Mouse (Mus musculus) liver, postnatal 0 days (tissue): ENCODE data around the gene Pxmp4. TPM values are rescaled to one million over a fixed set of nuclear protein-coding genes. Genes with fewer than 3 reads are reported as not detected.

Experiments used
- ATAC-seq: fragments of 200-750 bp; cut with Nextera tagmentation; 2 replicates; pipeline ENCODE4 v1.8.0; 2017; ENCODE audit warnings: mild to moderate bottlenecking, moderate library complexity
- DNase-seq: peaks from one replicate; pipeline ENCODE4 v3.0.0-alpha.2; 2016
- H3K27ac ChIP-seq: fragments of 300-500 bp; sonication (generic); 2 replicates; pipeline ENCODE4 v1.5.1; 2014; ENCODE audit warnings: antibody characterized with exemption, moderate library complexity, mild to moderate bottlenecking, low read depth
- H3K27me3 ChIP-seq: fragments of 300-500 bp; sonication (generic); 2 replicates; pipeline ENCODE4 v1.6.1; 2014; ENCODE audit warnings: low read length, control low read depth, mixed read lengths; ENCODE audit not compliant: insufficient read depth
- H3K36me3 ChIP-seq: fragments of 300-500 bp; sonication (generic); replicated peaks from 2 replicates; pipeline ENCODE4 v1.6.1; 2014; ENCODE audit warnings: mild to moderate bottlenecking, control low read depth, low read length, moderate library complexity, mixed read lengths; ENCODE audit not compliant: insufficient read depth
- H3K4me1 ChIP-seq: fragments of 300-500 bp; sonication (generic); 2 replicates; pipeline ENCODE4 v1.6.1; 2014; ENCODE audit warnings: antibody characterized with exemption, mild to moderate bottlenecking, control low read depth; ENCODE audit not compliant: insufficient read depth
- H3K4me2 ChIP-seq: fragments of 300-500 bp; sonication (generic); 2 replicates; pipeline ENCODE4 v1.6.1; 2014; ENCODE audit warnings: low read depth, mild to moderate bottlenecking, low read length, moderate library complexity, mixed read lengths
- H3K4me3 ChIP-seq: fragments of 300-500 bp; sonication (generic); 2 replicates; pipeline ENCODE4 v1.5.1; 2014; ENCODE audit warnings: low read depth, low read length
- H3K9ac ChIP-seq: fragments of 300-500 bp; sonication (generic); replicated peaks from 2 replicates; pipeline ENCODE4 v1.6.1; 2014; ENCODE audit warnings: mild to moderate bottlenecking, moderate library complexity
- H3K9me3 ChIP-seq: fragments of 300-500 bp; sonication (generic); 2 replicates; pipeline ENCODE4 v1.6.1; 2016; ENCODE audit warnings: mild to moderate bottlenecking, control low read depth, low read length, mixed read lengths
- CTCF ChIP-seq: sonication (generic); IDR thresholded peaks from 2 replicates; pipeline ENCODE4 v1.5.1; 2016; ENCODE audit warnings: antibody characterized with exemption, low read depth
- EP300 ChIP-seq: IDR thresholded peaks from 2 replicates; pipeline ENCODE4 v1.6.1; 2016; ENCODE audit warnings: antibody characterized with exemption, low read depth, mild to moderate bottlenecking
- WGBS: fragments of 180-500 bp; shearing (Covaris S2); extraction: QIAGEN DNeasy Blood & Tissue Kit; methylation state at CpG from one replicate; pipeline ENCODE4 v1.1.7; 2014; ENCODE audit not compliant: insufficient replicate concordance; 5-methylcytosine and 5-hydroxymethylcytosine counted together
- polyA plus RNA-seq: library from polyadenylated mRNA; unstranded; fragments of >200 nt; fragmentation: Nextera tagmentation; extraction: Ambion mirVana; gene quantifications from 2 replicates; pipeline ENCODE4 v1.2.1, GENCODE M21; 2015

Gene Pxmp4
- polyA plus RNA-seq, 1 experiment from 2014 or later = 68.5 TPM

GRCm38 (mm10) chr2:154566641-154567040 is 36.9 kb downstream of the Pxmp4 start:
- Histone ChIP-seq H3K4me1 (peaks cover 40% of the 10 kb centered on the region), H3K4me3 (no peak overlapping the region), H3K27ac (no peak overlapping the region), H3K27me3 (no peaks in the 10 kb centered on the region), H3K9ac (peak overlapping the region; percentile 44), H3K9me3 (no peaks in the 10 kb centered on the region), H3K36me3 (peaks cover 23% of the 10 kb centered on the region), H3K4me2 (peak overlapping the region; percentile 22; the same call in 1 of the 2 replicates)
- WGBS = 73% methylated on average over 8 of the region's 8 CpGs
- TF ChIP-seq EP300 (no peak), CTCF (no peak)
- DNase-seq (no peak), ATAC-seq (no peak)

GRCm38 (mm10) chr2:154565562-154565961 is 37.9 kb downstream of the Pxmp4 start:
- 93% methylated on average over 3 of the region's 3 CpGs for WGBS
- TF ChIP-seq CTCF (no peak), EP300 (no peak)

GRCm38 (mm10) chr2:154563612-154564170 is 39.8 kb downstream of the Pxmp4 start:
- Histone ChIP-seq H3K4me2 (no peak overlapping the region), H3K27ac (no peak overlapping the region), H3K36me3 (peaks cover 35% of the 10 kb centered on the region), H3K9me3 (no peaks in the 10 kb centered on the region), H3K9ac (no peak overlapping the region), H3K4me3 (no peak overlapping the region), H3K27me3 (no peaks in the 10 kb centered on the region), H3K4me1 (peaks cover 29% of the 10 kb centered on the region)
- no peak for TF ChIP-seq CTCF
- no peak for TF ChIP-seq EP300
- 92% methylated on average over 22 of the region's 22 CpGs for WGBS
- no peak for ATAC-seq
- no peak for DNase-seq

More at GRCm38 (mm10) chr2:154565562-154565961, 37.9 kb downstream of the Pxmp4 start:
- Histone ChIP-seq H3K27me3 (no peaks in the 10 kb centered on the region), H3K27ac (no peak overlapping the region), H3K9ac (no peak overlapping the region; the same call in 1 of the 2 replicates), H3K36me3 (peaks cover 32% of the 10 kb centered on the region), H3K4me3 (no peak overlapping the region), H3K4me1 (peaks cover 33% of the 10 kb centered on the region), H3K9me3 (no peaks in the 10 kb centered on the region), H3K4me2 (no peak overlapping the region)
- ATAC-seq = no peak
- DNase-seq = no peak

GRCm38 (mm10) chr2:154558264-154559039 is 45.1 kb downstream of the Pxmp4 start, which contains the start of gene Necab3:
Gene Necab3, minus strand, starts transcription at chr2:154558890.
- 9% methylated on average over 26 of the region's 34 CpGs for WGBS

GRCm38 (mm10) chr2:154557184-154557832 is 46.2 kb downstream of the Pxmp4 start:
- H3K27me3 ChIP-seq = no peaks in the 10 kb centered on the region
- WGBS = 56% methylated on average over 5 of the region's 5 CpGs

More at GRCm38 (mm10) chr2:154558264-154559039, 45.1 kb downstream of the Pxmp4 start, which contains the start of gene Necab3:
- Histone ChIP-seq H3K36me3 (peaks cover 25% of the 10 kb centered on the region), H3K4me3 (peak within 1 kb of the TSS; percentile 34), H3K27me3 (no peaks in the 10 kb centered on the region), H3K4me2 (peak within 1 kb of the TSS; percentile 69), H3K4me1 (peaks cover 15% of the 10 kb centered on the region), H3K9me3 (no peaks in the 10 kb centered on the region), H3K9ac (peak within 1 kb of the TSS; percentile 50), H3K27ac (no peak within 1 kb of the TSS)
- peak; percentile 63 for DNase-seq
- peak; percentile 77 for ATAC-seq
- TF ChIP-seq CTCF (no peak), EP300 (no peak)

GRCm38 (mm10) chr2:154555235-154555634 is 48.3 kb downstream of the Pxmp4 start:
- H3K9ac ChIP-seq = no peak overlapping the region
- H3K27me3 ChIP-seq = peaks cover 17% of the 10 kb centered on the region; the same call in 1 of the 2 replicates
- ATAC-seq (no peak), DNase-seq (no peak)
- no peak for TF ChIP-seq EP300
- TF ChIP-seq CTCF = no peak
- H3K4me2 ChIP-seq = no peak overlapping the region
- no peaks in the 10 kb centered on the region for H3K9me3 ChIP-seq
- no peak overlapping the region for H3K27ac ChIP-seq
- 93% methylated on average over 6 of the region's 6 CpGs for WGBS
- H3K4me1 ChIP-seq = peaks cover 26% of the 10 kb centered on the region
- no peaks in the 10 kb centered on the region for H3K36me3 ChIP-seq
- no peak overlapping the region for H3K4me3 ChIP-seq

More at GRCm38 (mm10) chr2:154557184-154557832, 46.2 kb downstream of the Pxmp4 start:
- H3K36me3 ChIP-seq = peaks cover 15% of the 10 kb centered on the region
- no peak overlapping the region for H3K27ac ChIP-seq
- no peak overlapping the region for H3K9ac ChIP-seq
- H3K9me3 ChIP-seq = no peaks in the 10 kb centered on the region
- TF ChIP-seq EP300 (no peak), CTCF (no peak)
- no peak overlapping the region for H3K4me3 ChIP-seq
- H3K4me2 ChIP-seq = no peak overlapping the region
- DNase-seq (no peak), ATAC-seq (no peak)
- H3K4me1 ChIP-seq = peaks cover 20% of the 10 kb centered on the region
